Mouse (Mus musculus) brain, embryonic 14.5 days (tissue): ENCODE data around the gene Sipa1l1.

ENCODE experiments used
- CTCF ChIP-seq: fragments of 200-500 bp; IDR thresholded peaks from 2 replicates; pipeline ENCODE4 v1.5.1; 2012; ENCODE audit warnings: inconsistent platforms, mild to moderate bottlenecking, moderate library complexity, borderline replicate concordance; ENCODE audit not compliant: insufficient read depth, insufficient read length; ENCODE audit errors: extremely low read depth
- POLR2A ChIP-seq: fragments of 200-500 bp; IDR thresholded peaks from 2 replicates; pipeline ENCODE4 v1.6.1; 2012; ENCODE audit warnings: mild to moderate bottlenecking, inconsistent platforms, borderline replicate concordance; ENCODE audit not compliant: poor library complexity, insufficient read depth, insufficient read length, severe bottlenecking; ENCODE audit errors: extremely low read depth

GRCm38 (mm10) chr12:82220367-82221089 lies 51.4 kb downstream of the Sipa1l1 start:
- TF ChIP-seq POLR2A, result no peak
- no peak for TF ChIP-seq CTCF
